24 mouse cellular contexts compared by ENCODE assay signal in genomic region chr13:25675208-25675607, GRCm38 (mm10).
DNase-seq lines count a peak whose midpoint lies in the region; ATAC-seq lines count a peak whose summit lies in the region.
"Had no signal": no experiment of that assay in that cellular context is flagged by ENCODE, and none has a peak within 500 bp of the region (broad histone marks: within the 10 kb centered on the region; RNA-seq: fewer than 3 reads in every experiment).

No protein-coding gene starts in this region.

- DNase-seq in 3T3-L1 (ENCODE audit: low read depth, low spot score) (peak; percentile 30), NIH3T3 (ENCODE audit: low read depth) (peak; percentile 70)
- DNase-seq in heart, postnatal 36 days: no peak
- no peak for DNase-seq in hindbrain, embryonic 14.5 days (ENCODE audit: low spot score)
- DNase-seq: adrenal gland, postnatal 10 days; adrenal gland, postnatal 36 days; cerebellum, adult 11-12 months; cerebellum, adult 8-10 months; cerebellum, postnatal 10 days; cerebellum, postnatal 36 days; embryo, embryonic 11 days; gastrocnemius, postnatal 10 days; gastrocnemius, postnatal 36 days; heart, adult 2 months; heart, postnatal 14 days; kidney, adult 2 months had no signal

- 0 out of 2 replicates have a peak, but pooled peaks have one; percentile 46 for ATAC-seq in forebrain, embryonic 15.5 days (replicated peaks)
- no peak for ATAC-seq in forebrain, embryonic 12.5 days (ENCODE audit: low FRiP score)
- ATAC-seq in hindbrain, embryonic 14.5 days (ENCODE audit: low FRiP score): no peak
- ATAC-seq: intestine, postnatal 0 days; Patski had no signal

- H3K36me3 ChIP-seq in forebrain, embryonic 15.5 days: no peaks in the 10 kb centered on the region
- H3K36me3 ChIP-seq in forebrain, embryonic 12.5 days (replicated peaks): no peaks in the 10 kb centered on the region
- H3K36me3 ChIP-seq in hindbrain, embryonic 14.5 days (replicated peaks; ENCODE audit: control insufficient read depth, insufficient read depth): no peaks in the 10 kb centered on the region
- H3K36me3 ChIP-seq: embryonic facial prominence, embryonic 15.5 days; heart, embryonic 10.5 days; heart, embryonic 13.5 days; hindbrain, embryonic 13.5 days had no signal

- H3K27ac ChIP-seq in forebrain, embryonic 15.5 days (replicated peaks): no peak overlapping the region
- H3K27ac ChIP-seq in forebrain, embryonic 12.5 days: no peak overlapping the region
- no peak overlapping the region for H3K27ac ChIP-seq in hindbrain, embryonic 14.5 days
- H3K27ac ChIP-seq: embryonic facial prominence, embryonic 15.5 days; heart, adult 2 months; heart, embryonic 10.5 days; heart, embryonic 13.5 days; hindbrain, embryonic 13.5 days had no signal

- intact Hi-C loops in heart, postnatal 36 days (cut with DNase I): no loop called here

- H3K9ac ChIP-seq in forebrain, embryonic 15.5 days (replicated peaks): no peak overlapping the region
- H3K9ac ChIP-seq in forebrain, embryonic 12.5 days: no peak overlapping the region
- no peak overlapping the region for H3K9ac ChIP-seq in hindbrain, embryonic 14.5 days
- H3K9ac ChIP-seq: embryonic facial prominence, embryonic 15.5 days; heart, embryonic 13.5 days; hindbrain, embryonic 13.5 days had no signal

- 80% methylated on average over 6 of the region's 6 CpGs for WGBS in forebrain, embryonic 15.5 days
- 94% methylated on average over 6 of the region's 6 CpGs for WGBS in forebrain, embryonic 12.5 days
- 90% methylated on average over 6 of the region's 6 CpGs for WGBS in hindbrain, embryonic 14.5 days

- no peak overlapping the region for H3K4me3 ChIP-seq in forebrain, embryonic 15.5 days
- H3K4me3 ChIP-seq in forebrain, embryonic 12.5 days (replicated peaks): no peak overlapping the region
- no peak overlapping the region for H3K4me3 ChIP-seq in hindbrain, embryonic 14.5 days (replicated peaks; ENCODE audit: low read length)
- H3K4me3 ChIP-seq: embryonic facial prominence, embryonic 15.5 days; heart, adult 2 months; heart, embryonic 10.5 days; heart, embryonic 13.5 days; hindbrain, embryonic 13.5 days had no signal

- H3K9me3 ChIP-seq in forebrain, embryonic 15.5 days: no peaks in the 10 kb centered on the region
- H3K9me3 ChIP-seq in forebrain, embryonic 12.5 days: no peaks in the 10 kb centered on the region
- no peaks in the 10 kb centered on the region for H3K9me3 ChIP-seq in hindbrain, embryonic 14.5 days (ENCODE audit: control insufficient read depth, low read length)
- H3K9me3 ChIP-seq: embryonic facial prominence, embryonic 15.5 days; heart, embryonic 10.5 days; heart, embryonic 13.5 days; hindbrain, embryonic 13.5 days had no signal

- no peaks in the 10 kb centered on the region for H3K4me1 ChIP-seq in forebrain, embryonic 15.5 days
- H3K4me1 ChIP-seq in forebrain, embryonic 12.5 days: no peaks in the 10 kb centered on the region
- H3K4me1 ChIP-seq in hindbrain, embryonic 14.5 days (replicated peaks; ENCODE audit: control insufficient read depth, insufficient read depth, low read length): no peaks in the 10 kb centered on the region
- H3K4me1 ChIP-seq: embryonic facial prominence, embryonic 15.5 days; heart, embryonic 10.5 days; heart, embryonic 13.5 days; hindbrain, embryonic 13.5 days had no signal

- H3K4me2 ChIP-seq in forebrain, embryonic 15.5 days (replicated peaks): no peak overlapping the region
- H3K4me2 ChIP-seq in forebrain, embryonic 12.5 days: no peak overlapping the region
- H3K4me2 ChIP-seq in hindbrain, embryonic 14.5 days (replicated peaks): no peak overlapping the region
- H3K4me2 ChIP-seq: embryonic facial prominence, embryonic 15.5 days; heart, embryonic 13.5 days; hindbrain, embryonic 13.5 days had no signal

- H3K27me3 ChIP-seq in forebrain, embryonic 15.5 days: no peaks in the 10 kb centered on the region
- H3K27me3 ChIP-seq in forebrain, embryonic 12.5 days: no peaks in the 10 kb centered on the region
- no peaks in the 10 kb centered on the region for H3K27me3 ChIP-seq in hindbrain, embryonic 14.5 days (ENCODE audit: control insufficient read depth, insufficient read depth, low read length)
- H3K27me3 ChIP-seq: embryonic facial prominence, embryonic 15.5 days; heart, embryonic 13.5 days; hindbrain, embryonic 13.5 days; Patski had no signal

Comparison
In these comparisons a context has a peak if more than half of its experiments do, and no peak if none do; other contexts are left out.
1. DNase-seq: peak in 3T3-L1 (single experiment) and NIH3T3 (single experiment); none in heart, postnatal 36 days (0 of 2) and hindbrain, embryonic 14.5 days (single experiment).